Mouse (Mus musculus): ENCODE results near the gene Nr0b2. TPM values are rescaled to one million over a fixed set of nuclear protein-coding genes. Genes with fewer than 3 reads are reported as not detected.

The Nr0b2 gene
- total RNA-seq, 2 experiments from 2014 or later: 14.2 to 15.3 TPM

DNA sequence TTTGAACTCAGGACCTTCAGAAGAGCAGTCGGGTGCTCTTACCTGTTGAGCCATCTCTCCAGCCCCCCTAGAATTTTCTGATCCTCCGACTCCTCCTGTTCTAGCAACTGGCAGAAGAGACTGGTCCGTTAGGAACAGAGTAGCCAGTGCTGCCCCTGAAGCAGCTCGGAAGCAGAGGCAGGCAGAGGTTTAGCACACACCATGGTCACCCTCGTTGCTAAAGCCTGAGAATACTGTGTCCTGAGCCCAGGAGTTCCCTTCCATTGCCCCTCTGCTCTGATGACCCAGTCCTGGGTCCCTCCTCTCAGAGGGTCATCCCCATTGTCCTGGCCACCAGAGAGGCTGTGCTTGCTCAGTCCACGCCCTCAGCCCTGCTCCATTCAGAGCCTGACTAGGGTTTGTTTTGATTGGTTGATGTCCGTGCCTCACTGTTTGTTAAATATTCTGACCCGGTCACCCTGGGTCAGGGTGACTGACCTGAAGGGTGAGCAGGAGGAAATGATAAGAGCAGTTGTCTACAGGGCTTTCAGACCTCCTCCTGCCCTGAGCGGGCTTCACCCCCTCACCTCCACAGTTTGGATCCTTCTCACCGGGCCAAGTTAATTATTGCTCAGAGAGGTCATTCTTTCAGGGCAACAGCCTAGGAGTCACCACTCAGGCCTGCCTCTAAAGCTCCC, 4.0 kb downstream of the Nr0b2 start:
- no peak for DNase-seq
- intact Hi-C loops (cut with DNase I): no loop called here

DNA sequence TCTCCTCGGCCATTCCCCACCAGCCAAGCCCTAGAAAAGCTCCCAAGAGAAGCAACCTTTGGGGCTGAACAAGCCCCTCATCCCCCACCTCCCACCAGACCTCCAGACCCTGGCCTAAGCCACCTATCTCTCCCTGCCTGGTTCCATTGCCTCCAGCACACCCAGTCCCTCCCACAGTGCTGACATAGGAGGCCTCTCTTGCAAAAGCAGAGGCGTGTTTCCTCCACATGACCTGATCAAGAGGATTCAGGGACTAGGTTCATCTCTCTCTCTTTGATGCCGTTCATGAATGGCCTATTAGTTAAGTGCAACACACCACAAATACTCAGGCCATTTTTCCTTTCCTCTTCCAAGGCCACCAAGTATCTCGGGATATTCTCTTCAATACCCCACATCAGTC, 6.7 kb downstream of the Nr0b2 start:
- intact Hi-C loops (cut with DNase I): no loop called here
- no peak for DNase-seq

DNA sequence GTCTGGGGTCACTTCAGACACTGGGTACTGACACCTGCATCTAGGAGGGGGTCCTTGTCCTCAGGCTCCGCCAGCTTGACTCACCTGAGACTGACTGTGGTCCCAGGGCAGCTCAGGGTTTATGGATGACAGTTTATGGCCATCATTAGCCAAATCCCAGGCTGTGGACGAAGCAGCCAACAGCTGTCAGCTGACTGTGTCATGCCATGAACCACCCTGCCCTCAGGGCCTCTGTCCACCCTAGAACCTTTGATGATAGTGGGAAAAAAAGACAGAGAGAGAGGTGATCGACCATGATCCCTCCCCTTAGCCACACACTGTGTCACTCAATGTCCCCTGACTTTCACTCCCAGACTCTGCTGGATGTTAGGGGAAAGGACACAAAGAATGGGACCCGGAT, 8.4 kb downstream of the Nr0b2 start:
- DNase-seq: no peak
- intact Hi-C loops (cut with DNase I): no loop called here

DNA sequence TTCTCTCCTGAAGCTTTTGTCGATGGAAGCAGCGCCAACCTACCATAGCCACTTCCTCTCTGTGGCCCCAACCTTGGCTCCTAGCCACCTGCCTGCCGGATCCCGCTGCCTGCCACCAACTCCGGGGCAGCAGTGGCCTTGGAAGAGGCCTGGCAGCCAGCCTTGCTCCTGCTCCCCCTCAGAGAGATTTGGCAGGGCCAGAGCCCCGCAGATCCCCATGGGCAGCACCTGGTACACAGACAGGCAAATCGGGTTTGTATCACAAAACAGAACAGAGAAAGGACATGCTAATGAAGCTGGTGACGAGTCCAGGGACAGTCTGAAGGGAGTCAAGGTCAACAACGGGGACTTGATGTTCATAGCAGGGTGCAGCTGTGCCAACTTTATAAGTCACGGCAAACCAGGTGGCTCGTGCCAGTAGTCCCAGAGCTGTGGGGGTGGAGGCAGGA, 10.0 kb downstream of the Nr0b2 start:
- DNase-seq: peak; percentile 66 to 75
- intact Hi-C loops (cut with DNase I): no loop called here

GRCm38 (mm10) chr4:133567251-133567650, 14.1 kb downstream of the Nr0b2 start:
- intact Hi-C loops (cut with DNase I): no loop called here
- DNase-seq: no peak

- DNase-seq: no peak
- intact Hi-C loops (cut with DNase I): no loop called here
Observed at GRCm38 (mm10) chr4:133569291-133570065, 16.3 kb downstream of the Nr0b2 start.

- DNase-seq: no peak
- intact Hi-C loops (cut with DNase I): no loop called here
Observed at GRCm38 (mm10) chr4:133570066-133570466, 16.9 kb downstream of the Nr0b2 start.

- intact Hi-C loops (cut with DNase I): no loop called here
- DNase-seq: peak; percentile 91 to 92
Observed at GRCm38 (mm10) chr4:133574070-133574842, 21.1 kb downstream of the Nr0b2 start, which contains the start of gene Gpatch3. Gene Gpatch3 (plus strand): TSS chr4:133574745.

DNA sequence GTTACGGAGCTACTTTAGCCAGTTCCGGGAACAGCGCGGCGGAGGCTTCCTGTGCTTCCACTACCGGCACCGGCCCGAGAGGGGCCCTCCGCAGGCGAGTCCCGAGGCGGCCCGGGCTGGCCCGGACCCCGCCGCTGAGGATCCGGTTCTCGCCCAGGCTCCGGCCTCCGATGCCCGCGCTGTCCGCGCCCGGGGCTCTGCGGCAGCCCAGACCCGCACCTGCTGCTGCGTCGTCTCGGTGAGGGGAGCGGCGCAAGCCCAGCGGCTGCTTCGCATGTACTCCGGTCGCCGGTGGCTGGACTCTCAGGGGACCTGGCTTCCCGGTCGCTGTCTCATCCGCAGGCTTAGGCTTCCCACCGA, 21.6 kb downstream of the Nr0b2 start:
- intact Hi-C loops (cut with DNase I): no loop called here
- DNase-seq: no peak

GRCm38 (mm10) chr4:133577983-133578382, 24.8 kb downstream of the Nr0b2 start:
- DNase-seq: no peak
- intact Hi-C loops (cut with DNase I): no loop called here

- intact Hi-C loops (cut with DNase I): no loop called here
- no peak for DNase-seq
Observed at GRCm38 (mm10) chr4:133583690-133584058, 30.5 kb downstream of the Nr0b2 start.

- peak; percentile 81 to 84 for DNase-seq
- intact Hi-C loops (cut with DNase I): no loop called here
Observed at GRCm38 (mm10) chr4:133584059-133584951, 31.1 kb downstream of the Nr0b2 start, which contains the start of gene Gpn2. Gene Gpn2 (plus strand): TSS chr4:133584362.

DNA sequence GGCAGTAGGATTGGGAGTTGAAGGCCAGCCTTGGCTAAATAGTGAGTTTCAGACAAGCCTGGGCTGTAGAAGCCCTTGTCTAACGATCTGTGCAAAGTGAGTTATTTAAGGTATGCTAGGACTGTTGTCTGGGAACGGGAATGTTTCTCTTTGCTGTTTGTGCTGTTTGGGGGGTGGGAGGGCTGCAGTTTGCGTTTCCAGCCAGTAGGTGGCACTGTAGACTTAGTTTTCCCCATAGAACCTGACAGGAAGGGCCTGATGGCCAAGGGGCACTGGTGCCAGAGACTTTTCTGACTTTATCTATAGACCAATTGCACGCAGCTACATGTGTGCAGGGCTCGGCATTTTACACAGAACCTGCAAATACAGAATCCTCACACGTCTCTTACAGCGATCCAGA, 39.4 kb downstream of the Nr0b2 start:
- peak; percentile 73 to 81 for DNase-seq
- intact Hi-C loops (cut with DNase I): loop anchor here (1.0 to 2.0 kb wide), 3 partner anchors 17 to 236 kb away; partner anchors contain the start of gene Zdhhc18

DNA sequence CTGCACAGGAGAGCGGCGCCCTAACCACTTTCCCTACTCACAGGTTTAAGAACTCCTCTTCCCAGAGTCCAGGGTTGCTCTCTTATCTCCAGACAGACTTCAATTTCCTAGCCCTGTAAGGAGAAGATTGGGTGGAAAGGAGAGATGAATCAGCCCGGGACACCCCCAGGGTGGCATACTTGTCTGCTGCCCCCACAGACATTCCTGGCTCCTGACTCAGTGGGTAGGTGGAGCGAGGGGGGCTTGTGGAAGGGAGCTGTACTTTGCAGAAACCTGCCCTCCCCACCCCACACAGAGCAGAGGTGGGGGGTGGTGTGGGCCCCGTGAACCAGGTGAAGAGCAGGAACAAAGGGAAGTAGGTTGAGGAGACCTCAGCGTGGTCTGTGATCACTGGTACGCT, 42.4 kb downstream of the Nr0b2 start:
- no peak for DNase-seq
- intact Hi-C loops (cut with DNase I): no loop called here

DNA sequence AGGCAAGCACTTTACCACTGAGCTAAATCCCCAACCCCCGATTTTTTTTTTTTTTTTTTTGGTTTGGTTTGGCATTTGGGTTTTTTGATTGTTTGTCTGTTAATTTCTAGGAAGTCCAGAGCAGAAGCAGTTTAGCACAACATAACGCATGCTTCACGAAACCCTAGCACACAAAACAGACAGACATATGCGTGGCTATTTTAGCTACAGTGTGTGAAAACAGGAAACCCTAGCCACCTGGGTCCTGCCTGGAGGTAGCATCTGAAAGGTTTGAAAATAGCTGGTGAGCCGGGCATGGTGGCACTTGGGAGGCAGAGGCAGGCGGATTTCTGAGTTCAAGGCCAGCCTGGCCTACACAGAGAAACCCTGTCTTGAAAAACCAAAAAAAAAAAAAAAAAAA, 42.9 kb downstream of the Nr0b2 start:
- DNase-seq: no peak

DNA sequence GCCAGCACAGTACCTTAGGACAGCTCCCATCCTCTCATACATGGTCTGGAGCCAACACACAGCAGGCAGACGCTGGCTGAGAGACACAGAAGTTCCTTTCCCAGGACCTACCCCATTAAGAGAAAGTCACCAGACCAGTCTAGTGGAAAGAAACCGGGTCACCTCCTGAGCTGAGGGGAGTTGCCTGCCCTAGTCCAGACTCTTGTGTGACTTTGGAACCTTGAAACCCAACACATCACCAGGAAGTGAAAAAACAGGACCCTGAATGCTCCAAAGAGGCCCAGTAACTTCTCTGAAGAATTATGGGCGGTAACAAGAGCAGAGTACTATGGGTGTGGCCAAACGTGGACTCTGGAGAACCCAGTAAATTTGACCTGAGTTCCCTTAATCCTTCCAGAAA, 45.4 kb downstream of the Nr0b2 start:
- intact Hi-C loops (cut with DNase I): no loop called here
- DNase-seq: no peak

More for the DNA sequence above, 42.9 kb downstream of the Nr0b2 start:
- intact Hi-C loops (cut with DNase I): no loop called here

DNA sequence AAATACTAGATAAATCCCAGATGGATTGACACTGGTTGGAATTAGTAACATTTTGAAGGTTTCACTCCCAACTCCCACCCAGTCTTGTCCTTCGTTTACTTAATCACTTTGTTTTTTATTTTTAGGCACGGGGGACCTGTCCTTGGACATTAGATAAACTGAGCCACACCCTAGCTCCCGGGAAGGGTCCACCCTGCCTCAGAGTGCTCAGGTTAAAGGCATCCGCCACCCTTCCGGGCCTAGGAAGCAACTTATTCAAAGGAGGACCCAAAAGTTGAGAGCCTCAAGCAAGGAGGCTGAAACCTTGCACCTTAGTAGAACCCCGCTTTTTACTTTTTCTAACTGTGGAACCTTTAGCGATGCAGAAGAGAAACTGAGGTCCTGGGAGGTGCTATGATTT, 45.9 kb downstream of the Nr0b2 start:
- DNase-seq: no peak
- intact Hi-C loops (cut with DNase I): no loop called here

GRCm38 (mm10) chr4:133599571-133600073, 46.4 kb downstream of the Nr0b2 start:
- intact Hi-C loops (cut with DNase I): no loop called here
- peak; percentile 87 to 90 for DNase-seq

DNA sequence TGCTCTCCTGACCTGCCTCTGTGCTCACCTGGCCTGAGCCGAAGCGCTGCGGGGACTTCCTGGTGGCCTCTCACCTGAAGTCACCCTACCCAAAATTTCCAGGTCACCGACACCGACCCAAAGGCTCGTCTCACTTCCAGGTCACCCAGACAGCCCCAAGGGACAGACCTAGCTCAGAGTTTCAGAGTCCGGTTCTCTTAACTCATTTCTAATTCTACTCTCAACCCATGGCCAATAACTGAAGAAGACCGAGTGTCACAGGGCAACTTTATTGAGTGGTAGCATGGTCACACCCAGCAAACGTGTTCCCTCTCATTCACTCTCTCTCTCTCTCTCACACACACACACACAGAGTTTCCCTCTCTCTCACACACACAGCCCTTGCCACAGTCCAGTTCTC, 47.1 kb downstream of the Nr0b2 start:
- DNase-seq: no peak
- intact Hi-C loops (cut with DNase I): no loop called here

DNA sequence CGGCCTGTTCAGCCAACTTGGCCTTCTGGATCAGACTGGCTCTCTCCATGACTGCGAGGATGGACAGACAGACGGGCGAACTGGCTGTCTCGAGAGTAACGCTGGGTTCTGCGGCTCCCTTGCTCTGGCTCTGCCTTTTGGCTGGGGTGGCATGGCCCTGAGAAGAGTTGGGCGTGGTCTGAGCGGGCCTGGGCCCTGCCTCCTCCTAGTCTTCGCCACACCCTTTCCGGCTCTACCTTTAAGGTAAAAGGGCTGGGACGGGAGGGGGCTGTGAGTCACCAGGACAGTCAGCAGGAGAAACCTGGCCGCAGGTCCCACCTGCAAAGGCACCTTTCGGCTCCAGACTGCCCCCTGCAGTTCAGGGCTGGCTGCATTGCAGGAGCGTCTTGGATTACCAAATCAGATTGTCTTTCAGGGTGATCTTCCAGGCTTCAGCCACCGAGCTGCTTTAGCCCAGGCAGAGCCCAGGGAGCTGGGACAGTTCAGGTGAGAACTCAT, 48.6 kb downstream of the Nr0b2 start, which contains the start of gene Sfn:
TSS of gene Sfn (minus strand) at position 448 of the 498 bp plus-strand sequence.
- intact Hi-C loops (cut with DNase I): no loop called here
- peak; percentile 31 to 49 for DNase-seq

All from heart, postnatal 36 days (tissue).